ENCODE assay signal across 15 mouse cellular contexts in the genomic region with DNA sequence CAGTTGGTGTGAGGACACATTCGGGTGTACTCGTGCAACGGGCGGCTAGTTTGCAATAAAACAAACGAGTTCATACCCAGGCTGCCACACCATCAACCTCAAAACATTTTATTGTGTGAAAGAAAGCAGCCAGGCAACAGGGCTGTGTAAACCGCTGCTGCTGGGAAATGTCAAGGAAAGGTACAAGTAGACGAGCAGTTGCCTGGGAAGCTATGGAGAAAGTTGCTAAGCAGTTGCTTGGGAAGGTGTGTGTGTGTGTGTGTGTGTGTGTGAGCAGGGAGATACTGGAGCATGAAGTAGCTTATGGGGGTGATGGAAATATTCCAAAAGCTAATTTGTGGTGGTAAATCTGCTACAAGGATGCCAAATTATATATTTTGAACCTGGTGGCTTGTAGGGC.
A peak's percentile ranks its signal among the peaks of the same experiment; 100 is the strongest.
DNase-seq lines count a peak whose midpoint lies in the region; ATAC-seq and TF ChIP-seq lines count a peak whose summit lies in the region.
"Had no signal": no experiment of that assay in that cellular context is flagged by ENCODE, and none has a peak within 500 bp of the region (broad histone marks: within the 10 kb centered on the region; RNA-seq: fewer than 3 reads in every experiment).

No protein-coding gene starts in this region.

- no peak overlapping the region for H3K9ac ChIP-seq in hindbrain, postnatal 0 days (replicated peaks; ENCODE audit: low read length)
- no peak overlapping the region for H3K9ac ChIP-seq in hindbrain, embryonic 12.5 days
- no peak overlapping the region for H3K9ac ChIP-seq in forebrain, postnatal 0 days
- H3K9ac ChIP-seq: embryonic facial prominence, embryonic 15.5 days; neural tube, embryonic 12.5 days had no signal

- 0 out of 2 replicates have a peak overlapping the region, but pooled peaks have one; percentile 25 for H3K4me2 ChIP-seq in hindbrain, postnatal 0 days (ENCODE audit: low read depth, low read length)
- H3K4me2 ChIP-seq in hindbrain, embryonic 12.5 days (replicated peaks) = no peak overlapping the region
- peak overlapping the region; percentile 30; the same call in 1 of the 2 replicates for H3K4me2 ChIP-seq in forebrain, postnatal 0 days (ENCODE audit: low read depth)
- H3K4me2 ChIP-seq: embryonic facial prominence, embryonic 15.5 days; neural tube, embryonic 12.5 days had no signal

- ATAC-seq in hindbrain, postnatal 0 days = peak; percentile 49; the same call in 1 of the 2 replicates
- no peak for ATAC-seq in hindbrain, embryonic 12.5 days (ENCODE audit: low FRiP score)
- peak; percentile 53 for ATAC-seq in forebrain, postnatal 0 days

- H3K4me3 ChIP-seq in hindbrain, postnatal 0 days (ENCODE audit: low read length) = no peak overlapping the region
- H3K4me3 ChIP-seq in hindbrain, embryonic 12.5 days = no peak overlapping the region
- no peak overlapping the region for H3K4me3 ChIP-seq in forebrain, postnatal 0 days (ENCODE audit: low read depth, low read length)
- H3K4me3 ChIP-seq: embryonic facial prominence, embryonic 15.5 days; neural tube, embryonic 12.5 days had no signal

- 54% methylated on average over 7 of the region's 7 CpGs for WGBS in hindbrain, postnatal 0 days
- 73% methylated on average over 7 of the region's 7 CpGs for WGBS in hindbrain, embryonic 12.5 days
- 32% methylated on average over 7 of the region's 7 CpGs for WGBS in forebrain, postnatal 0 days

- no peaks in the 10 kb centered on the region for H3K36me3 ChIP-seq in hindbrain, postnatal 0 days (ENCODE audit: insufficient read depth, low read length)
- no peaks in the 10 kb centered on the region for H3K36me3 ChIP-seq in hindbrain, embryonic 12.5 days
- no peaks in the 10 kb centered on the region for H3K36me3 ChIP-seq in forebrain, postnatal 0 days (ENCODE audit: insufficient read depth)
- H3K36me3 ChIP-seq: embryonic facial prominence, embryonic 15.5 days; G1E; neural tube, embryonic 12.5 days had no signal

- H3K27me3 ChIP-seq in hindbrain, postnatal 0 days (ENCODE audit: insufficient read depth, low read length) = no peaks in the 10 kb centered on the region
- no peaks in the 10 kb centered on the region for H3K27me3 ChIP-seq in hindbrain, embryonic 12.5 days
- H3K27me3 ChIP-seq in forebrain, postnatal 0 days (ENCODE audit: insufficient read depth, low read length) = no peaks in the 10 kb centered on the region
- H3K27me3 ChIP-seq: embryonic facial prominence, embryonic 15.5 days; neural tube, embryonic 12.5 days had no signal

- H3K9me3 ChIP-seq in hindbrain, postnatal 0 days (ENCODE audit: low read length) = no peaks in the 10 kb centered on the region
- no peaks in the 10 kb centered on the region for H3K9me3 ChIP-seq in hindbrain, embryonic 12.5 days (replicated peaks)
- H3K9me3 ChIP-seq in forebrain, postnatal 0 days (ENCODE audit: low read length) = no peaks in the 10 kb centered on the region
- H3K9me3 ChIP-seq: embryonic facial prominence, embryonic 15.5 days; neural tube, embryonic 12.5 days had no signal

- peak; percentile 14 for DNase-seq in hindbrain, postnatal 0 days (ENCODE audit: low spot score)
- peak; percentile 14 for DNase-seq in right cerebral cortex, postnatal 4 days
- no peak for DNase-seq in right cerebral cortex, adult 2 months (ENCODE audit: low spot score in 2 of 2)
- DNase-seq in forebrain, postnatal 0 days = peak; percentile 53
- DNase-seq in frontal cortex, postnatal 14 days (ENCODE audit: low spot score in 2 of 2) = no peak
- no peak for DNase-seq in lung, postnatal 10 days
- DNase-seq in natural killer cell, adult 2 months (ENCODE audit: low spot score in 2 of 2) = no peak
- DNase-seq: B cell, adult 2 months; cerebellum, adult 2 months; heart, postnatal 4 days; thymus, adult 2 months had no signal

- H3K4me1 ChIP-seq in hindbrain, postnatal 0 days (ENCODE audit: insufficient read depth, low read length) = peaks cover 3% of the 10 kb centered on the region; the same call in 1 of the 2 replicates
- no peaks in the 10 kb centered on the region; the same call in 1 of the 2 replicates for H3K4me1 ChIP-seq in hindbrain, embryonic 12.5 days
- H3K4me1 ChIP-seq in forebrain, postnatal 0 days (ENCODE audit: insufficient read depth) = 0 out of 2 replicates have a peak, but pooled peaks cover 12% of the 10 kb centered on the region

- no peak for TF ChIP-seq CTCF in hindbrain, postnatal 0 days (IDR thresholded peaks at IDR 0.05; ENCODE audit: low read depth)
- TF ChIP-seq CTCF in forebrain, postnatal 0 days (IDR thresholded peaks at IDR 0.05; ENCODE audit: low read depth) = no peak

- no peak overlapping the region for H3K27ac ChIP-seq in hindbrain, postnatal 0 days
- H3K27ac ChIP-seq in hindbrain, embryonic 12.5 days = no peak overlapping the region
- H3K27ac ChIP-seq in forebrain, postnatal 0 days (ENCODE audit: low read depth, low read length) = no peak overlapping the region
- H3K27ac ChIP-seq: embryonic facial prominence, embryonic 15.5 days; neural tube, embryonic 12.5 days had no signal

Comparison
In these comparisons a context has a peak if more than half of its experiments do, and no peak if none do; other contexts are left out.
1. DNase-seq: peak in hindbrain, postnatal 0 days (single experiment), right cerebral cortex, postnatal 4 days (single experiment) and forebrain, postnatal 0 days (single experiment); none in right cerebral cortex, adult 2 months (0 of 2), frontal cortex, postnatal 14 days (0 of 2), lung, postnatal 10 days (single experiment) and natural killer cell, adult 2 months (0 of 2).